1 mouse cellular context compared by ENCODE assay signal in the genomic region with DNA sequence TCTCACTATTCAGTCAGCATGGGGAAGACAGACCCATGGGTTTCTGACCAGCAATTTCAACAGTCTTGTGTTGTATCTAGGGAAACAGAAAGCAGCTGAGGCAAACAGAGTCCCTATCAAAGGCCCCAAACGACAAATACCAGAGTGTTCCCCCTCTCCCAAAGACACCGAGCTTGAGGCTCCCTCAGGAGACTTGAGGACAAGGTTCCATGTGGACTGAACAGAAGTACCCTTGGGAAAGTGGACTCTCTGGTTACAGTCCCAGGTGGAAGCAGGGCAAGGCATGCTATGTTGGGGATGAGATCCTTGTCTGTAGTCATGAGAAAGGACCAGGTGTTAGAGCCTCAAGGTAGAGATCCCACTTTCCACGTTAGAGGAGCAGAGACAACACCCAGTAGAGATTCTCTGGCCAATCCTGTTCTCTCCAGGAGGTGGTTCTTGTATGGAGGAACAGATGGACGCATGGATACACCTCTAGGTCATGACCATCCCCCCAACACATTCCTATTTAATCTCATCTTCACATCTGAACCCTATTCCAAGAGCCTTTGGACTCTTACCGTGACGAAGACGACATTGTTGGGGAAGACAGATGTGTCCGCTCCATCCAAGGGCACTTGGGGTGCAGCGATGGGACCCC.
TF ChIP-seq lines count a peak whose summit lies in the region.

No protein-coding gene starts in this region.

TF ChIP-seq in ES-E14, 5 proteins besides CTCF, POLR2A, EP300 and RAD21:
- TF ChIP-seq ZC3H11A (IDR thresholded peaks at IDR 0.05; ENCODE audit: borderline replicate concordance, low read depth, low read length) (no peak), CHD2 (IDR thresholded peaks at IDR 0.05; ENCODE audit: low read depth, low read length) (no peak), MAFK (IDR thresholded peaks at IDR 0.05; ENCODE audit: insufficient read depth, low read depth, low read length) (no peak), ZNF384 (IDR thresholded peaks at IDR 0.05; ENCODE audit: low read depth, low read length) (no peak), HCFC1 (IDR thresholded peaks at IDR 0.05; ENCODE audit: borderline replicate concordance, insufficient read depth, low read length) (no peak)
